Mouse (Mus musculus): ENCODE results near the gene Zfp827.
A peak's percentile ranks its signal among the peaks of the same experiment; 100 is the strongest.
"Not testable (repeated sequence)": the region's sequence is repeated elsewhere in the genome, so short reads cannot be mapped to it uniquely, and the experiment has no call there.

Gene Zfp827

DNA sequence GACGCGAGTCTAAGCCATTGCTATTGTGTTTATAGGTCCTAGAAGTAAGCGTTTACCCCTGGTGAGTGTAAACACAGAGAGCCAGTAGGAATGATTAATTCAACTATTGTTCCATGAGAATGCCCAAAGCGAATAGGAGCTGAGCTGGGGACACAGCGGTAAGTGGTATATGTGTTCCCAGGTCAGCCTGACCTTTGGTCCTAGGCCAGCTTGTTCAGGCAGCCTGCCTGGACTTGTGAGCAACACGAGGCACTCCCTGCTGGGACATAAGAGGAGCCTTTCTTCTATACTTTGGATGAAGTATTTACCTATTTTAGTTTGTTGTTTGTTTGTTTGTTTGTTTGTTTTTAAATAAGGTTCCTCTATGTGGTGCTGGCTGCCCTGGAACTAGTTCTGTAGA, 86.3 kb downstream of the Zfp827 start:
- no peak for DNase-seq

DNA sequence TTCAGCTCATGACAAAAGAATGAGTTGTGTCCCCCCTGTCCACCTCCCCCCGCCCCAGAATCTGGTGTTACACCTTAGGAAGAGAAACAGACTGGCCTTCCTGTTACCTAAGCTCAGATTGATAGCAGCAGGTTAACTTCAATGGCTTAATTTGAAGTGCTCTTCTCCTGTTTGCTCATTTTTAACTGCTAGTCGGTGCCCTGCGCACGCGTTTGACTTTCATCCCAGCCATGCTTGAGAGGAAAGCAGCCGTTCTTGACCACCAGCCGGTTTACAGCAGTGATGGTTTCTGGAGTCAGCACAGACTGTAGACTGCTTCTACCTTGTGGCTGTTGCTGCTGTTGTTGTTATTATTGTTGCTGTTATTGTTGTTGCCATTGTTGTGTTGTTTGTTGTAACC, 88.2 kb downstream of the Zfp827 start:
- DNase-seq = no peak

DNA sequence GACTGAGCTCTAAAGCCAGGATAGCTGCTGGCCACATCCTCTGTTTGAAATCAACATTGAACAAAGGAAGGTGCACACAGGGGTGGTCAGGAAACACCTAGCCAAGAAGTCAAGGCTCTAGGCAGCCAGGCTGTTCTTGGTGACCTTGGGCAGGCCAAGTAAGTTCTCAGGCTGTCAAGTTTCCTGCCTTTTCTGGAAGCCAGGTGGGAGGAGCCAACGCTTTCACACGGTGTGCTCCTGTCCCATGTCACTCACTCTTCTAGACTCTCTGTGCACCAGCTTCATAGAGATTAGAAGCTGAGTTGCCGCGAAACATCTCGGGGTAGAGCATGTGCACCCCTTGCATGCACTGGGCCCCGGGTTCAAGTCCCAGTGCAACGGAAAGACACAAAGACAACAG, 89.5 kb downstream of the Zfp827 start:
- DNase-seq = no peak

DNA sequence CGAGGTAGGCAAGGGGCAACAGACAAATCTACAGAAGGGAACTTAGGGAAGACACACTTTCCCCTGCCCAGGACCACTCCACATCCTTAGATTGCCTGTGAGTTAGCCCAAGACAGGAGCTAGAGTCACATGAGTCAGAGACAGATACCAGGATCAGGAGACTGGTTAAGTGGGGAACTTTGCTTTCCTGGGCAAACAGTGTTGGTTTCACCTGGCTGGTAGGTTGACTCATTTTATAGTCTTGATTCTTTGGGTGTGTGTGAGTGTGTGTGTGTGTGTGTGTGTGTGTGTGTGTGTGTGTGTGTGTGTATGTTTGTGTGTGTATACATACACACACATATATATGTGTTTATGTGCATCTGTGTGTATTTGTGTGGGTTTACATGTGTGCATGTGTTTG, 93.4 kb downstream of the Zfp827 start:
- DNase-seq = no peak

DNA sequence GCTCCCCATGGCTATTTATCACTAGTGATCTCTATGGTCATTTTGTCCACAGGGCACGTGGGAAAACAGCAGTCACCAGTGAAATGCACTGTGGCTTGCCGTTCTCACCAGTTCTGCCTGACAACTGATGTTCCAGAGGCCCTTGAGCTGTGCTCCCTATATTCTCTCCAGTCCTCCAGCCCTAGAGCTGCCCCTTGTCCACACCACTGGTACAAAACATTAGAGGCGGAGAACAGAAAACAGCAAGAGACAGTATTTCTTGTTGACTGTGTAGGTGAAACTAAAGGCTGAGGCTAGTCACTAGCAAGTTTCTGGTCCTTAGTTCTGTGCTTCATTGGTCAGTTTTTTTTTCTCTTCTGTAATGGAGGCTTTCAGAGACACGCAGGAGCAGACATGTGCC, 96.0 kb downstream of the Zfp827 start:
- DNase-seq = no peak

DNA sequence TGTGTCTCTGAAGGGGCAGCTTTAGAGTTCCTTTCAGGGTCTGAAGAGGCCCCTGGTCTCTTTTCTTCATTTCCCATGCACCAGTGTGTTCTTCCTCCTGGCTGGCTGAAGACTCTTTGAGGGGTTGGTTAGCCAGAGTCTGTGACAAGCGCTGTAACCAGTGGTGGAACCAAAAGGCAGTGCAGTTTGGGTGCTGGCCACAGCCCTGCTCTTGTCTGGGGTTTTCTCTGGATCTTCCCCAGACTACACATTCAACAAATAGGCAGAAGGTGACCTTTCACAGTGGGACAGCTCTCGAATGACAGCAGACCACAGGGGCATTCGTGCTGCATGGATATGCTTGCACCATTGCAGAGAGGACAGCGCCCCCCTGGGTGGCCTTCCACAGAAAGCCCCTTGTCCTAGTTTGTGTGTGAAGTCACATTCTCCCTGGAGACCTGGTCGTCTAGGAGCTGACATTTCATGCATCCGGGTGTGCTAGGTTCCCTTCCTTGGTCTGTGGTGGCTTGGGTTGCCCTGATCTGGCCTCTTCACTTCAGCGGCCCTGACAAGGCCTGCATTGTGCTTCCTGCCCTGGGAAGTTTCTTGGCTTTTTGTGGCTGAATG, 99.1 kb downstream of the Zfp827 start:
- DNase-seq = peak; percentile 14

DNA sequence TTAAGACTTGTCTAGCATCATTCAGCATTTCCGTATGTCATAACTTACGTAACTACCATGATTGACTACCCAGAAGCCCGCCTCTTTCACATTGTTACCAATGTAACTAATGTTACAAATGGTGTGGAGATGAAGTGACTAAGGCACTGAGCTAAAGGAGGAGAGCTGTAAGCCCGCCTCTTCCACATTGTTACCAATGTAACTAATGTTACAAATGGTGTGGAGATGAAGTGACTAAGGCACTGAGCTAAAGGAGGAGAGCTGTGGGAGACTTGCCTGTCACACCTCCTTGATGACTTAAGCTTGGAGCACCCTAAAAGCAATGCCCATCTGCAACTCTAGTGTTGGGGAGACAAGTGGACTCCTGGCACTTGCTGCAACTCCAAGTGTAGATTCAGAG, 100.3 kb downstream of the Zfp827 start:
- DNase-seq = not testable (repeated sequence)

DNA sequence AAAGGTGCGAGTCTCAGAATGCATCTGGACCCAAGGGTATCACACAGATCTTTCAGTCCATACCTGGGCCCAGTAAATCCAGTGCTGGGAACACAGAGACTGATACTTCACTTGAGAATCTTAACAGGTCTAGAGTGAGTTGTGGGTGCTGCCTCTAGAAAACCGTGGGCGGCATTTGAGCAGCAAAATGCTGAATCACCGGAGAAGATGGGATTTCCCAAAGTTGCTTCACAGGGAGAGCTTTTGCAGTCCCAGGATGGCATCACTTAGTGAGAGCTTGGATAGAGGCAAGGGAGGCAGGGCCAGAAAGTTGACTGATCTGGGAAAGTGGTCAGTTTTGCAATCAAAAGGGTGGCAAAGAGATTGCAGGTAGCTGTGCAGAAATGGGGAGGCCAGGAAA, 111.4 kb downstream of the Zfp827 start:
- DNase-seq = no peak

DNA sequence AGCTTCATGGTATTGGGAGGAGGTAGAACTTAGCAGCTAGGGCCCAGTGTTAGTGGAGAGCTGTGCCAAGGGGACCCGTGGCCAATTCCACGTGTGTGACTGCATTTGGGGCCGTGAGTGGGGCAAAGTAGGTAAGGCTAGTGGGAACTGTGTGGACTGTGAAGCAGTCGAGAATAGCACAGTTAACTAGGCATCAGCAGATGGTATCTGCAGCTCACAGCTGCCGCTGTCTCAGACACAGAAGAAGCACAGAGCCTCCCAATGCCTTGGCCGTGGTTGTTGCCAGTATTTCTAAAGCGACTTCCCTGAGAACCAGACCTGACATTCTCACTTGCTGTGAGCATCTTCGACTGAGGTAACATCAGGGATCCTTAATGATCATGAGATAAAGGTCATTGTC, 112.7 kb downstream of the Zfp827 start:
- DNase-seq = no peak

DNA sequence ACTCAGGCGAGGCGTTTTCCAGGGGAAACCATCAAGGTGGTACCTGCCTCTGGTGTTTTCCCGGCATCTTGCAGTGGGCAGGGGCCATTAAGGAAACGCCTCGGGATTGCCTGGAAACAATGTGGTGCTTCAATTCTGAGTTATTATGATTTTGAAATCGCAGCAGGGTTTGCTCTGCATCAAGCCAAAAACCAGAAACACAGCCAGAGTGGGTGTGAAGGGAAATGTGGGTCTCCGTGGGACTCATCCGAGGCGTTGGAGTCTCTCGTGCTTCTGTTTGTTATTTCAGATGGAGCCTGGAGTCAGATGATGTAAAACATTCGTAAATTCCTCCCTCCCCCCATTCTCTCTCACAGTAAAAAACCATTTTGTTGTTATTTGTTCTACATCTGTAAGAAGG, 113.4 kb downstream of the Zfp827 start:
- DNase-seq = no peak

DNA sequence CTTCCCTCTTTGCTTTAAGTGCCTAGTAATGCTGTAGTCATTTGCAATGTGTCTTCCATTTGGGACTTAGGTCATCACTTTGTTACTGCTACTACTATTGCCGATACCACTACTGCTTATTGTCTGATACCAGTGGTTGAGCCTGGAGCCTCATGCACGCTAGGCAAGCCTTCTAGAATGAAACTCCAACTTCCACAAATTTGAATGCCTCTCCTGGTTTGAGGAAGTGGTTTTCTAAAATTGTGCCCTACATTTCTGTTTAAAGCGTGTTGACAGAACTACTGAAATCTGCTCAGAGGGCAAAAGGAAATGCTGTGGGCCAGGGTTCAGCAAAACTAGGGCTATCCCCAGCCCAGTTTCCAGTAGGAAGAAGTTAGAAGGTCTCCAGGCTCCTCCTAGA, 115.5 kb downstream of the Zfp827 start:
- DNase-seq = no peak

DNA sequence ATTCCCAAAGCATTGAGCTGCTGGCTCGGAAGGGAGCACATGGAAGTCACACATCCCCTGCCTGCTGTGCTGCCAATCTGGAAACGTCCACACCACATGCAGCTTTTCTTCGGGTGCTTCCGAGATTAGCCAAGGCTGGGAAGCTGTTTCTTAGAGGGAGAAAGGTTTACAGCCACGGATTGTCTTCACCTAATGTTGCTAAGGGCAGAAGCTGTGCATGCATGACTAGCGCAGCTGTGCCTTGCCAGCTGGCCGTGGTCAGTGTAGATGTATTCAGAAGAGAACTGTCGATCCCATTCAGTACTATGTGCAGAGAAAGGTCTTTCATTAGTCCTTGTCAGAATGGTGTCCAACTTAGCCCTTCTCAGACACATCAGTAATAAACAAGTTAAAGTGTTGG, 117.0 kb downstream of the Zfp827 start:
- no peak for DNase-seq

DNA sequence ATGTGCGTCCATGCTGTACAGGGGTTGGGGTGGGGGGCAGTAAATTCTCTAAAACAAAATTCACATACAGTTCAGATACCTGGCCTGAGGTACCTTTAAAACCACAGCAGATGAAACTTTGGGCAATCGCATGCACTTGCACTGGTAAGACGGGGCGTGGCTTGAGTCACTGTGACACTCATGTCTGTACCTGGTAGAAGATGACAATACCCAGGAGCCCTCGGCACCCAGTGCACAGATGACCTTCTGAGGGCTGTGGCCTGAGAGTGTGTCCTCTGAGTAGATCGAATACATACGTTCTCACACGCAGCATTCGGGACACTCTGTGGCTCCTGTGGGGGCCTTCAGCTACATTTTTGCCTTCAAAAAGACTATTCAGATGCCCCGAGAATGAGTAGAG, 117.4 kb downstream of the Zfp827 start:
- no peak for DNase-seq

DNA sequence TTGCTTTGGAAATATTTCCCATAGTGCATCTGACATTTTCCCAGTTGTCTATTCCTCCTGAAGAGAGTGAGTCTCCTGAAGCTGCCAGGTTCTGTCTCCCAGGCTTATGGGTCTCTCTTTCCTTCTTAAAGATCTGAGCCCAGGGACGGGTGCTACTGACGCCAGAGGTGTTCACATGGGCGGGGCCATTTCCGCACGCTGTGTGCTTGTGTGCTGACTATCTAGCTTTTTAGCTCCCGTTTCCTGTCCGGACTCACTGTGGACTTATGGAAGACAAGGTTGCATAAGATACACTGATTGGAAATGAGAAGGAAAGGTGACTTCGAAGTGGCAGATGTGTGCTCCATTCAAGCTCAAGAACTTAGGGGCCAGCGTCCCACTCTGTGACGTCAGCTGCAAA, 120.6 kb downstream of the Zfp827 start:
- DNase-seq = no peak

DNA sequence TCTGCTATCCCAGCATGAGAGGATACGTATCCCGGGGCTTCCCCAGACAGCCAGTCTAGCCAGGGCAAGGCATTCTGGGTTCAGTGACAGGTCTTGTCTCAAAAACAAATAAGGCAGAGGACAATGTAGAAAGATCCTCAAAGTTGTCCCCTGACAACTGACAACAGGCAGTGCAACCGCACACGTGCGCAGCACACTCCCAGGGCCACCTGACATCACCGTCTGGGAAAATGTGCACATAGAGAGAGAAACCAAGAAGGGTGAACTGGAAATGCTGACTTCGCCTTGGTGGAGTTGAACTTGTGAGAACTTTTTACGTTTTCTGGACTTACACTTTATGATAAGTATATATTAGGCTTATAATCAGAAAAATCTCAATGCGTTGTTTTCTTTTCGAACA, 121.6 kb downstream of the Zfp827 start:
- no peak for DNase-seq

DNA sequence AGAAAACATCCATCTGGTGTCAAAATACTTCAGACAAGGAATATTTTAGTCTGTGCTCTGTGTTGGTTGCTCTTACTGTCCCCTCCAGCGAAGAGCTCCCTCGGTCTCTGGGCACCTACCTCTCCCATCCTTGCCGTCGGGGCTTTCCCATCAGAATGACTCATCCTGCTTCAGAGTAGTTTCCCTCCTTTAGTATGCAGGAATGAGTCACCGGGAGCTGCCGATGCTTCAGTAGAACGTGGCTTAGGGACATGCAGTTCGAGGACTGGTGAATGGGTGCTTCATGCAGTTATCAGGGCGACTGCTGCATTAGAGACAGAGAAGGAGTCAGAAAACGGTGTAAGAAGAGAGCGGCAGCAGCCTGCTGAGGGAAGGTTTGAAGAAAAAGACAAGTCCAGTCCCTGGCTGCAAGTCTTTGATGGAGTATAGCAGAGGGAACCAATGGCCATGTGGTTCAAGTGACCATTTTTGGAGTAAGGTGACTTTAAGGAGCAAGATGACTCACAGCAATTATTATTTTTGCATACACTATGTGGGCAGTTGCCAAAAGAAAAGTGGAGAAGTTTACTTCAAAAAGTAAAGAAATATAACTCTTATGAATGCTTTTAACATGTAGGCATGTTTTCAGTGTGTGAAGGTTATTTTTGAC, 122.4 kb downstream of the Zfp827 start:
- DNase-seq = no peak

DNA sequence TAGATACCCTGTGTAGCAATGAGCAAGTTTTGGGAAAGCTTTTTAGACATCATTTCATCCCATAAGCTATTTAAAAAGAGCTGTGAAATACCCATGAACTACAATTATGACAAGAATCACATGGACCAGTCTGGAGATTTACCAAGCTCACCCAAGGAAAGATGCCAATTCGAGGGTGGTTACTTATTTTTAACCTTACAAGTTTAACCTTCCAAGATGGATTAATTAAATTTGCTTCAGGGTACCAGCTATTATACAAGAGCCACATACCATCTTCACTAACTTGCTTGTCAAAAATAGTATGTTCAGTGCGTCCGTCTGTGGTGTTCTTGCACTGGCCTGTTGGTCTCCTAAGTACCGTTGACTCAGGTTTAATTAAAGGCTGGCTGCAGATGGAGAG, 123.4 kb downstream of the Zfp827 start:
- no peak for DNase-seq

DNA sequence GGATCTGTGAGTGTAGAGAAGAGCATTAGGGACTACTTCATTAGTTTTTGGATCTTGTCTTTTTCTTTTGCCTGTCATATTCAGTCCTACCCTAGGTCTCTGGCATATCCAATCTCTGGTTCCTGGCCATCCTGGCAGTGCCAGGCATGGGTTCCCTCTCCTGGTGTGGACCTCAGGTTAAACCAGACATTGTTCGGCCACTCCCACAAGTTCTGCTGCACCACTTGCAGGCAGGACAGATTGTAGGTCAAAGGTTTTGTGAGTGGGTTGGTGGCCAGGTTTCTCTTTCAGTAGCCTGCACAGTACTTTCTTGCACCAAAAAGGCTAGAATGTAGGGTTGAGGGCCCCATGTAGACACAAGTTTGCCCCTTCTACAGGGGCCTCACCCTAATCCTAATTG, 125.0 kb downstream of the Zfp827 start:
- DNase-seq = no peak

DNA sequence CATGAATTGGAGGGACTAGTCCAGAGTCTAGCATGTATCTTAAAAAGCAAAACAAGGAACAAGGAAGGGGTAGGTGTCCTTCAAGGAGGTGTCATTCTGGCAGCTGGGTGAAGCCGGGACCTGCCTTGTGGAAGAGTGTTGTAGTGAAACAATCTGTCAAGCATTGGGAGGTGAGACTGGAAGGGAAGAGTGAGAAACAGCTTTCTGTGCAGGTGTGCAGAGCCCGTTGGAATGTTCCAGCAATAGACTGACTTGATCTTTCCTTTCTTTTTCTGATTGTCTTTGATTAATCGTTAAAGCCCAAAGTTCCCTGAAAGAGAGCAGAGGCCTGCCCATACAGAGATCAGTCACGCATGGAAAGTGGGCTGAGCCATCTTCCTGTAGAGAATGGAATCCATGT, 125.4 kb downstream of the Zfp827 start:
- no peak for DNase-seq

DNA sequence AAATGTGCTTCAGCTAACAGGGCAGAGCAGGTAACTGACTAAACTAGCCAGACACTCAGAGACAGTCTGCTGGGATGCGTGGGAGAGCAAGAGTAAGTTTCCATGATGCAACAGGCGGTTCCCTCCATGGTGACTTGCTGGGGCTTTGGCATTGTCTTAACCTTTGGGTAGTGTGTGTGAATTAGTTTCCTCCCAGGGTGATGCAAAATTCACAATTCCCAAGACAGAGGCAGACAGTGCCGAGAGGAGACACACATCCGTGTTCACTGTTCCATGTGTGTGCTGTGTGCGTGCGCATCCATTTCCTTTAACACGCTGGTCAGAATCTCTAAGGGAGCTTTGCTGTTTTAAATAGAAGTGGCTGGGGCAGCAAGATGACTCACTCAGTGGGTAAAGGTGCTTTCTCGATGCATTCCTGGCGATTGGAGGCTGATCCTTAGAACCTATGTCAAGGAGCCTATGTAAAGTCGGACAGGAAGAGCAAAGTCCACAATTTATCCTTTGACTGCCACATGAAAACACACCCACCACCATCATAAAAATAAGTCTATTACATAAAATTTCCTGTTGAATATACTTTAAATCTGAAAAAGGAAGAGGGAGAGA, 127.4 kb downstream of the Zfp827 start:
- DNase-seq = no peak

DNA sequence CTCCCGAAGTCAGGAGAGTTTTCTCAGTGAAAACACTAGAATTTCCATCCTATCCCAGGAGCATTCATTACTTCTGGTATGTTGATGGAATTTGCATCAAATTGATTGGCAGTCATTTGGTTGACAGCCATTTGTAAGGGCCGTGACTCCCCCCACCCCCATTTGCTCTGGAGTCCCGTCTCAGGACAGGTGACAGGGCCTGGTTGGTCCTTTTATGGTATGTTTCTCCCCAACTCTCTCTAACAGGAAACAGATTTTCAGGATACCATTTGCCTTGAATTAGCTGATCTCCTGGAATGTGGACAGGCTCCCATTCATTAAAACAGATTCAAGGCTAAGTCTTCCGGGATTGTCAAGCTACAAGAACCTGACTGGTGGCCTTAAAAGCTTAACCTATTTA, 129.1 kb downstream of the Zfp827 start:
- DNase-seq = peak; percentile 51

DNA sequence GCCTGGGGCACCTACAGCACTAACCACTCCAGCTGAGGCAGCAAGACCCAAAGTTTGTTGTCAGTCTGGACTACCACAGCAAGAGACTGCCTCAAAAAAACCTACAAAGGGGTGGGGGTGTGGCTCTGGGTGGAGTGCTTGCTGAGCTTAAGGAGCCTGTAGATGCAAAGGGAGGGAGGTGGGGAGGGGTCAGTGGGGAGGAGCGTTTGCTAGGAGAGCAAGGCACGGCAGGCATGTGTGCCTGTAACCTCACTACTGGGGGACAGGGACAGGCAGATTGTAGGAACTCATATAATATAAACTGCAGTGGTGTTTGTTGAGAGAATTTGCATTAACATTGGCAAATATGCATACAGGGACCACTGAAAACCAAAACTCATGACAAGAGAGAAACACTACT, 130.1 kb downstream of the Zfp827 start:
- no peak for DNase-seq

DNA sequence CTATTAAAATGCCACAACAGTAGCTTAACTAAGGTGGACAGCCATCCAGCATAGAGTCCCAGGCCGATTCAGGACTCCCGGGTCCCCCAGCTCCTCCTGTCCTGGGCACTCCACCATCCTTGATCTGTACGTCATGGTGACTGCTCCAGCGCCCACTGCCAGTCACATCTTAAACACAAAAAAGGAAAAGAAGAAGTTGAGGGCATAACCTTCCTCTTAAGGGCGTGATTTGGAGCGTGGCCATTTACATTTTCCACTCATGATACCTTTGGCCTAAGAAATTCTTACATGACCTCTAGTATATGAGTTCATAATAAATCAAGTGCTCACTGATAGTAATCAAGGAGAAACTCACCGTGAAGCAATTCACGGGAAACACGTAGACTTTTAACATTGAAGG, 131.2 kb downstream of the Zfp827 start:
- DNase-seq = no peak

DNA sequence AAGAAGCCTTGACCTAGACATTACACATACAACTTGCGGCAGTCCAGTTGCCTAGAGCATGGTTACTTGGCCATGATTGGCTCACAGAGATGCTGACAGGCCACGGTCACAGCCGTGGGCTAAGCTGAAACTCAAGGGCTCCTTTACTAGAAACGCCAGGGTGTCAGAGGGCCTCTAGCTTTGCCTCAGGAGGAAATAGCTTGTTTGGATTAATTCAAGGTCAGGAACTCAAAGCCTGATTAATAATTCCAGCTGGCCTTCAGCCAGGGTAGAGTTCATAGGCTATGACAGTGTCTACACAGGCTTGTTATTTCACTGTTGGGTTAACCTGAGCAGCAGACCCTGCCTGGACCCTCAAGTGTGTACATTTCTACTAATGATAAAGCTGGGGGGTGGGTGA, 132.1 kb downstream of the Zfp827 start:
- no peak for DNase-seq
